Mouse (Mus musculus): ENCODE measurements around the gene Gm37240. TPM values are rescaled to one million over a fixed set of nuclear protein-coding genes. Genes with fewer than 3 reads are reported as not detected.

Gm37240 gene
- polyA plus RNA-seq, 1 experiment, result 0.91 TPM

DNA sequence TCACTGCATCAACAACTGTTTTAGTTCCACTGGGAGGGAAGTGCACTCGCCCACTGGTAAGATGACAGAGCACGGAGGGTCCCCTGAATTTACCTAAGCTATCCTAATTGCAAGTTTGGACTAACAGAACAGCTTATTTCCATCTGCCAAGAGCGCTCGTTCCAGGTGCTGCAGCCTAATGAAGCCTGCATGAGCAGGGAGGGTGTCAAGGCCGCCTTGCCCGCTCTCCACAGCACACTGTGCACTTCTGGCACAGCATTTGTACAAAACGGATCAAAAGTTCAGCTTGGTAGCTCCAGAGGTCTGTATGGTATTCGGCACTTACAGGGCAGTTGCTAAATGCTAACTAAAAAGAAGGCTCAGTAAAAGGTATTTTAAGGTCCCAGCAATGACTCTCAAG, 100.8 kb downstream of the Gm37240 start:
- Histone ChIP-seq H3K27me3 (ENCODE audit: control insufficient read depth, insufficient read depth, low read length, poor library complexity, severe bottlenecking) (no peaks in the 10 kb centered on the region), H3K36me3 (ENCODE audit: control insufficient read depth, insufficient read depth, low read length, poor library complexity, severe bottlenecking) (no peaks in the 10 kb centered on the region), H3K4me3 (ENCODE audit: low read depth, low read length) (no peak overlapping the region), H3K27ac (ENCODE audit: insufficient read depth, low read length) (no peak overlapping the region), H3K9me3 (replicated peaks; ENCODE audit: control insufficient read depth, insufficient read depth, low read length, poor library complexity, severe bottlenecking) (no peaks in the 10 kb centered on the region), H3K4me1 (ENCODE audit: control insufficient read depth, insufficient read depth, low read length) (no peaks in the 10 kb centered on the region), H3K9ac (ENCODE audit: low read depth, poor library complexity, severe bottlenecking) (no peak overlapping the region)
- no peak for TF ChIP-seq POLR2A (IDR thresholded peaks at IDR 0.05; ENCODE audit: insufficient read depth, low read length)
- TF ChIP-seq EP300 (IDR thresholded peaks at IDR 0.05; ENCODE audit: insufficient read depth, low read depth, low read length), result no peak

- Histone ChIP-seq H3K9ac (ENCODE audit: low read depth, poor library complexity, severe bottlenecking) (no peak overlapping the region), H3K4me3 (ENCODE audit: low read depth, low read length) (no peak overlapping the region), H3K9me3 (replicated peaks; ENCODE audit: control insufficient read depth, insufficient read depth, low read length, poor library complexity, severe bottlenecking) (no peaks in the 10 kb centered on the region), H3K36me3 (ENCODE audit: control insufficient read depth, insufficient read depth, low read length, poor library complexity, severe bottlenecking) (no peaks in the 10 kb centered on the region), H3K27ac (ENCODE audit: insufficient read depth, low read length) (no peak overlapping the region), H3K4me1 (ENCODE audit: control insufficient read depth, insufficient read depth, low read length) (no peaks in the 10 kb centered on the region), H3K27me3 (ENCODE audit: control insufficient read depth, insufficient read depth, low read length, poor library complexity, severe bottlenecking) (no peaks in the 10 kb centered on the region)
- TF ChIP-seq POLR2A (IDR thresholded peaks at IDR 0.05; ENCODE audit: insufficient read depth, low read length), result no peak
- TF ChIP-seq CTCF (IDR thresholded peaks at IDR 0.05; ENCODE audit: low read depth, low read length), result no peak
- no peak for TF ChIP-seq EP300 (IDR thresholded peaks at IDR 0.05; ENCODE audit: insufficient read depth, low read depth, low read length)
Measured at GRCm38 (mm10) chr3:85780906-85781305, 106.4 kb downstream of the Gm37240 start.

GRCm38 (mm10) chr3:85780332-85780731, 107.0 kb downstream of the Gm37240 start:
- H3K9ac ChIP-seq (ENCODE audit: low read depth, poor library complexity, severe bottlenecking), result no peak overlapping the region
- H3K36me3 ChIP-seq (ENCODE audit: control insufficient read depth, insufficient read depth, low read length, poor library complexity, severe bottlenecking), result no peaks in the 10 kb centered on the region
- no peaks in the 10 kb centered on the region for H3K9me3 ChIP-seq (replicated peaks; ENCODE audit: control insufficient read depth, insufficient read depth, low read length, poor library complexity, severe bottlenecking)
- TF ChIP-seq CTCF (IDR thresholded peaks at IDR 0.05; ENCODE audit: low read depth, low read length) (no peak), EP300 (IDR thresholded peaks at IDR 0.05; ENCODE audit: insufficient read depth, low read depth, low read length) (no peak), POLR2A (IDR thresholded peaks at IDR 0.05; ENCODE audit: insufficient read depth, low read length) (no peak)
- no peaks in the 10 kb centered on the region for H3K27me3 ChIP-seq (ENCODE audit: control insufficient read depth, insufficient read depth, low read length, poor library complexity, severe bottlenecking)
- no peaks in the 10 kb centered on the region for H3K4me1 ChIP-seq (ENCODE audit: control insufficient read depth, insufficient read depth, low read length)
- H3K4me3 ChIP-seq (ENCODE audit: low read depth, low read length), result no peak overlapping the region
- H3K27ac ChIP-seq (ENCODE audit: insufficient read depth, low read length), result no peak overlapping the region

- Histone ChIP-seq H3K27me3 (ENCODE audit: control insufficient read depth, insufficient read depth, low read length, poor library complexity, severe bottlenecking) (no peaks in the 10 kb centered on the region), H3K9ac (ENCODE audit: low read depth, poor library complexity, severe bottlenecking) (no peak overlapping the region), H3K36me3 (ENCODE audit: control insufficient read depth, insufficient read depth, low read length, poor library complexity, severe bottlenecking) (no peaks in the 10 kb centered on the region), H3K9me3 (replicated peaks; ENCODE audit: control insufficient read depth, insufficient read depth, low read length, poor library complexity, severe bottlenecking) (no peaks in the 10 kb centered on the region), H3K27ac (ENCODE audit: insufficient read depth, low read length) (no peak overlapping the region), H3K4me1 (ENCODE audit: control insufficient read depth, insufficient read depth, low read length) (no peaks in the 10 kb centered on the region), H3K4me3 (ENCODE audit: low read depth, low read length) (no peak overlapping the region)
- TF ChIP-seq POLR2A (IDR thresholded peaks at IDR 0.05; ENCODE audit: insufficient read depth, low read length) (no peak), CTCF (IDR thresholded peaks at IDR 0.05; ENCODE audit: low read depth, low read length) (no peak), EP300 (IDR thresholded peaks at IDR 0.05; ENCODE audit: insufficient read depth, low read depth, low read length) (no peak)
Measured at GRCm38 (mm10) chr3:85777841-85778240, 109.5 kb downstream of the Gm37240 start.

DNA sequence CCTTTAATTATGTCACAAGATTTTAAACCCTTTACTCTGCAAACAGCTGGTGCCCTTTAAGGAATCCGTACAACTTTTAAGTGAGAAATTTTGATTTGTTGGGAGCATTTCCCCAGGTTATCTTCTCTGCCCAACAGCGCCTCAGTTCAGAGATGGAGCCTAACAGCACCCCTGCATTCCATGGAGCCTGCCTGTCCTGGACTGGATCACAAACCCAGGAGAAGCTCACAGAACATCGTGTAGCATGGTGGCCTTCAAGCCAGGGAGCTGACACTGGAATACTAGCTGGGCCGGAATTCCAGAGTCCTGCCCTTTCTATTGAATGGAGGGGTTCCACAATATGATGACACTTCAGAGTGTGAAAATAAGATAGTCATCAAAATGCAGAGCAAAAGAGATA, 110.0 kb downstream of the Gm37240 start:
- Histone ChIP-seq H3K27ac (ENCODE audit: insufficient read depth, low read length) (no peak overlapping the region), H3K36me3 (ENCODE audit: control insufficient read depth, insufficient read depth, low read length, poor library complexity, severe bottlenecking) (no peaks in the 10 kb centered on the region), H3K4me3 (ENCODE audit: low read depth, low read length) (no peak overlapping the region), H3K27me3 (ENCODE audit: control insufficient read depth, insufficient read depth, low read length, poor library complexity, severe bottlenecking) (no peaks in the 10 kb centered on the region), H3K4me1 (ENCODE audit: control insufficient read depth, insufficient read depth, low read length) (no peaks in the 10 kb centered on the region), H3K9me3 (replicated peaks; ENCODE audit: control insufficient read depth, insufficient read depth, low read length, poor library complexity, severe bottlenecking) (no peaks in the 10 kb centered on the region), H3K9ac (ENCODE audit: low read depth, poor library complexity, severe bottlenecking) (no peak overlapping the region)
- no peak for TF ChIP-seq CTCF (IDR thresholded peaks at IDR 0.05; ENCODE audit: low read depth, low read length)
- no peak for TF ChIP-seq POLR2A (IDR thresholded peaks at IDR 0.05; ENCODE audit: insufficient read depth, low read length)
- no peak for TF ChIP-seq EP300 (IDR thresholded peaks at IDR 0.05; ENCODE audit: insufficient read depth, low read depth, low read length)

DNA sequence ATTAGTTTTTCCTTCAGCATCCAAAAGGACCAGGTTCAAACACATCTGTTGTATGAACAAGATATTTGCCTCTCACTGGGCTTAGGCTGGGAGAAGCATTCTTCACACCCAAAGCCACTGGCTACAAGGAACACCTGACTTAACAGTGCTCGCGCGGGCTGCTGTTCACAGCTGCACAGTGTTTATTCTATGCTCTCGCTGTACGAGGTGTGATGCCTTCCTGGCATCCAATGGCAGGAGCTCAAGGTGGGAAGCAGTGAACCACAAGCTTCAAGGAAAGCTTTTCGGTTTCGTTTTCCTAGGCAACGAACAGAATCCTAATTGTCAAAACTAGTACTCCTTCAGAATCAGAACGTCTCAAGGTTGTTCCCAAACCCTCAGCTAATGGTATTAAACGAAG, 110.6 kb downstream of the Gm37240 start:
- TF ChIP-seq POLR2A (IDR thresholded peaks at IDR 0.05; ENCODE audit: insufficient read depth, low read length) (no peak), EP300 (IDR thresholded peaks at IDR 0.05; ENCODE audit: insufficient read depth, low read depth, low read length) (no peak), CTCF (IDR thresholded peaks at IDR 0.05; ENCODE audit: low read depth, low read length) (no peak)

More for the DNA sequence above, 110.6 kb downstream of the Gm37240 start:
- Histone ChIP-seq H3K36me3 (ENCODE audit: control insufficient read depth, insufficient read depth, low read length, poor library complexity, severe bottlenecking) (no peaks in the 10 kb centered on the region), H3K27ac (ENCODE audit: insufficient read depth, low read length) (no peak overlapping the region), H3K27me3 (ENCODE audit: control insufficient read depth, insufficient read depth, low read length, poor library complexity, severe bottlenecking) (no peaks in the 10 kb centered on the region), H3K9me3 (replicated peaks; ENCODE audit: control insufficient read depth, insufficient read depth, low read length, poor library complexity, severe bottlenecking) (no peaks in the 10 kb centered on the region), H3K4me1 (ENCODE audit: control insufficient read depth, insufficient read depth, low read length) (no peaks in the 10 kb centered on the region), H3K4me3 (ENCODE audit: low read depth, low read length) (no peak overlapping the region), H3K9ac (ENCODE audit: low read depth, poor library complexity, severe bottlenecking) (no peak overlapping the region)

Measured in ES-Bruce4 (cell line).